Mouse (Mus musculus) thymus, adult 2 months (tissue): ENCODE data around the gene Top3b.

Source experiments
- CTCF ChIP-seq: fragments of 200-500 bp; IDR thresholded peaks from 2 replicates; pipeline ENCODE4 v1.5.1; 2012; ENCODE audit warnings: mild to moderate bottlenecking, control low read depth, low read length, moderate library complexity, borderline replicate concordance; ENCODE audit not compliant: control insufficient read depth, poor library complexity, insufficient read depth; ENCODE audit errors: extremely low read depth
- POLR2A ChIP-seq: fragments of 200-500 bp; IDR thresholded peaks from 2 replicates; pipeline ENCODE4 v1.6.1; 2012; ENCODE audit warnings: mild to moderate bottlenecking, low read length, control low read depth, moderate library complexity; ENCODE audit not compliant: control insufficient read depth, poor library complexity, insufficient read depth; ENCODE audit errors: extremely low read depth

- TF ChIP-seq POLR2A (no peak), CTCF (no peak)
These were observed 15.7 kb upstream of the Top3b start for GRCm38 (mm10) chr16:16854836-16855235.
